Mouse (Mus musculus): ENCODE results near the gene Abcd3.

DNA sequence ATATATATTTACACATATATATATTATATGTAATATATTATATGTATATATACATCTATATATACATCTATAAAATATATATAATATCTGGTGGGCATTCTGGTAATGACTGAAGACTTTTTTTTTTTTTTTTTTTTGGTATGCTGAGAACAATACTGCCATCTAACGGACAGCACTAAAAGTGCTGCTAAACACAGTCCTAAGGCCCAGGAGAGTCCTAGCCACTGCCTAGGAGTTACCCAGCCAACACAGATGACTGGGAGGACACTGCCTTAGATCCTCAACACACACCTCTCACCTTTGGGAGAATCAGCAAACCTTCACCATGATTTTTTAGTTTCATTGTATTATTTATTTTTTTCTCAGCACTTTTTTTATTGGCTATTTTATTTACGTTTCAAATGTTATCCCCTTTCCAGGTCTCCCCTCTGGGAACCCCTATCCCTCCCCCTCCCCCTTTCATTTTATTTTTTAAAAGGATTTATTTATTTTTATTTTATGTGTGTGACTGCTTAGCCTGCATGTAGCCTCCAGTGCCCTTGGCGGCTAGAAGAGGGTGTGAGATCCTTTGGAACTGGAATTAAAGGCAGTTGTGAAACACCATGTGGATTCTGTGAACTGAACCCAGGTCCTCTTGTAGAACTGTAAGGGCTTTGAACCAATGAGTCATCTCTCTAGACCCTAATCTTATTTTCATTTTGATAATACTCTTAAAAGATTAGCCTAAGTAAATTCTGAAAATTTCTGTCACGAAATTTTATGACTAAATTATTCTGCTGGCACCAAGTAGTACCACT lies 52.8 kb downstream of the Abcd3 start:
- peak; percentile 73 for TF ChIP-seq CTCF (IDR thresholded peaks at IDR 0.05; ENCODE audit: low read depth)
- no peak for TF ChIP-seq EP300 (optimal IDR thresholded peaks at IDR 0.05)

Data from stomach, postnatal 0 days (tissue).